Mouse (Mus musculus) forebrain, embryonic 16.5 days (tissue): Measurements from ENCODE around the gene Clec16a. TPM values are rescaled to one million over a fixed set of nuclear protein-coding genes. Genes with fewer than 3 reads are reported as not detected.
A peak's percentile ranks its signal among the peaks of the same experiment; 100 is the strongest.

ENCODE experiments used
- ATAC-seq: fragments of 200-750 bp; cut with Nextera tagmentation; 2 replicates; pipeline ENCODE4 v1.8.0; 2017; ENCODE audit warnings: mild to moderate bottlenecking, moderate library complexity
- H3K27ac ChIP-seq: fragments of 300-500 bp; sonication (generic); 2 replicates; pipeline ENCODE4 v1.5.1; 2014; ENCODE audit warnings: low read length, control low read depth
- H3K27me3 ChIP-seq: fragments of 300-500 bp; sonication (generic); replicated peaks from 2 replicates; pipeline ENCODE4 v1.6.1; 2014; ENCODE audit warnings: low read length; ENCODE audit not compliant: control insufficient read depth, insufficient read depth
- H3K36me3 ChIP-seq: fragments of 300-500 bp; sonication (generic); 2 replicates; pipeline ENCODE4 v1.6.1; 2014; ENCODE audit not compliant: control insufficient read depth, insufficient read depth
- H3K4me1 ChIP-seq: fragments of 300-500 bp; sonication (generic); replicated peaks from 2 replicates; pipeline ENCODE4 v1.6.1; 2014; ENCODE audit warnings: low read length; ENCODE audit not compliant: control insufficient read depth, insufficient read depth
- H3K4me2 ChIP-seq: fragments of 300-500 bp; sonication (generic); 2 replicates; pipeline ENCODE4 v1.6.1; 2014; ENCODE audit warnings: mild to moderate bottlenecking, low read length, control low read depth
- H3K4me3 ChIP-seq: fragments of 300-500 bp; sonication (generic); replicated peaks from 2 replicates; pipeline ENCODE4 v1.5.1; 2014; ENCODE audit warnings: mild to moderate bottlenecking, low read length, control low read depth
- H3K9ac ChIP-seq: fragments of 300-500 bp; sonication (generic); replicated peaks from 2 replicates; pipeline ENCODE4 v1.6.1; 2014; ENCODE audit warnings: low read depth, low read length, control low read depth
- H3K9me3 ChIP-seq: fragments of 300-500 bp; sonication (generic); 2 replicates; pipeline ENCODE4 v1.6.1; 2016; ENCODE audit warnings: low read length; ENCODE audit not compliant: control insufficient read depth
- WGBS: fragments of 180-500 bp; shearing (Covaris S2); extraction: QIAGEN DNeasy Blood & Tissue Kit; methylation state at CpG from one replicate; pipeline ENCODE4 v1.1.7; 2014; 5-methylcytosine and 5-hydroxymethylcytosine counted together
- polyA plus RNA-seq: library from polyadenylated mRNA; unstranded; fragments of >200 nt; fragmentation: Nextera tagmentation; extraction: Ambion mirVana; gene quantifications from 2 replicates; pipeline ENCODE4 v1.2.1, GENCODE M21; 2015

Gene Clec16a
- polyA plus RNA-seq, 1 experiment from 2014 or later = 72.8 TPM

GRCm38 (mm10) chr16:10656939-10657338 lies 111.8 kb downstream of the Clec16a start:
- Histone ChIP-seq H3K4me2 (no peak overlapping the region), H3K27me3 (no peaks in the 10 kb centered on the region), H3K9ac (no peak overlapping the region), H3K4me1 (peaks cover 2% of the 10 kb centered on the region; the same call in 1 of the 2 replicates), H3K36me3 (no peaks in the 10 kb centered on the region), H3K4me3 (no peak overlapping the region), H3K27ac (no peak overlapping the region), H3K9me3 (no peaks in the 10 kb centered on the region)
- no peak for ATAC-seq
- 69% methylated on average over 1 of the region's 1 CpGs for WGBS

- H3K4me1 ChIP-seq = no peaks in the 10 kb centered on the region; the same call in 1 of the 2 replicates
- no peak for ATAC-seq
- H3K4me3 ChIP-seq = no peak overlapping the region
- H3K9me3 ChIP-seq = no peaks in the 10 kb centered on the region
- H3K4me2 ChIP-seq = no peak overlapping the region
- no peaks in the 10 kb centered on the region for H3K36me3 ChIP-seq
- H3K27ac ChIP-seq = no peak overlapping the region
- no peak overlapping the region for H3K9ac ChIP-seq
- H3K27me3 ChIP-seq = no peaks in the 10 kb centered on the region
- WGBS = 82% methylated on average over 2 of the region's 2 CpGs
Measured at GRCm38 (mm10) chr16:10659211-10659610, 114.1 kb downstream of the Clec16a start.

- ATAC-seq = no peak
- peaks cover 2% of the 10 kb centered on the region; the same call in 1 of the 2 replicates for H3K4me1 ChIP-seq
- H3K9ac ChIP-seq = no peak overlapping the region
- no peak overlapping the region for H3K4me3 ChIP-seq
- H3K36me3 ChIP-seq = no peaks in the 10 kb centered on the region
- no peaks in the 10 kb centered on the region for H3K9me3 ChIP-seq
- H3K4me2 ChIP-seq = no peak overlapping the region
- H3K27ac ChIP-seq = no peak overlapping the region
- no peaks in the 10 kb centered on the region for H3K27me3 ChIP-seq
Measured at GRCm38 (mm10) chr16:10660526-10660925, 115.4 kb downstream of the Clec16a start.

GRCm38 (mm10) chr16:10661385-10661784 lies 116.2 kb downstream of the Clec16a start:
- 64% methylated on average over 2 of the region's 2 CpGs for WGBS
- Histone ChIP-seq H3K27me3 (no peaks in the 10 kb centered on the region), H3K9me3 (no peaks in the 10 kb centered on the region), H3K4me1 (0 out of 2 replicates have a peak, but pooled peaks cover 2% of the 10 kb centered on the region), H3K27ac (no peak overlapping the region), H3K36me3 (no peaks in the 10 kb centered on the region), H3K9ac (no peak overlapping the region), H3K4me3 (no peak overlapping the region), H3K4me2 (no peak overlapping the region)
- no peak for ATAC-seq

- ATAC-seq = no peak
- no peak overlapping the region for H3K27ac ChIP-seq
- WGBS = 83% methylated on average over 12 of the region's 12 CpGs
Measured at GRCm38 (mm10) chr16:10663890-10664731, 119.0 kb downstream of the Clec16a start.

GRCm38 (mm10) chr16:10664921-10665894 lies 120.1 kb downstream of the Clec16a start:
- Histone ChIP-seq H3K9ac (no peak overlapping the region), H3K27me3 (no peaks in the 10 kb centered on the region), H3K4me3 (no peak overlapping the region), H3K4me2 (no peak overlapping the region), H3K9me3 (no peaks in the 10 kb centered on the region), H3K36me3 (no peaks in the 10 kb centered on the region), H3K27ac (0 out of 2 replicates have a peak overlapping the region, but pooled peaks have one; percentile 22), H3K4me1 (0 out of 2 replicates have a peak, but pooled peaks cover 5% of the 10 kb centered on the region)
- peak; percentile 64 for ATAC-seq
- 58% methylated on average over 12 of the region's 12 CpGs for WGBS

More at GRCm38 (mm10) chr16:10663890-10664731, 119.0 kb downstream of the Clec16a start:
- H3K4me2 ChIP-seq = no peak overlapping the region
- 0 out of 2 replicates have a peak, but pooled peaks cover 2% of the 10 kb centered on the region for H3K4me1 ChIP-seq
- H3K4me3 ChIP-seq = no peak overlapping the region
- no peaks in the 10 kb centered on the region for H3K36me3 ChIP-seq
- no peaks in the 10 kb centered on the region for H3K9me3 ChIP-seq
- no peak overlapping the region for H3K9ac ChIP-seq
- no peaks in the 10 kb centered on the region for H3K27me3 ChIP-seq

GRCm38 (mm10) chr16:10666766-10667165 lies 121.6 kb downstream of the Clec16a start:
- 69% methylated on average over 3 of the region's 3 CpGs for WGBS
- H3K9ac ChIP-seq = no peak overlapping the region
- H3K27ac ChIP-seq = no peak overlapping the region
- H3K4me1 ChIP-seq = 0 out of 2 replicates have a peak, but pooled peaks cover 5% of the 10 kb centered on the region
- ATAC-seq = no peak
- no peaks in the 10 kb centered on the region for H3K27me3 ChIP-seq
- no peaks in the 10 kb centered on the region for H3K9me3 ChIP-seq
- no peak overlapping the region for H3K4me2 ChIP-seq
- H3K36me3 ChIP-seq = no peaks in the 10 kb centered on the region
- H3K4me3 ChIP-seq = no peak overlapping the region

GRCm38 (mm10) chr16:10668453-10668852 lies 123.3 kb downstream of the Clec16a start:
- WGBS = 64% methylated on average over 8 of the region's 8 CpGs

More at GRCm38 (mm10) chr16:10668453-10668852, 123.3 kb downstream of the Clec16a start:
- no peak overlapping the region for H3K4me3 ChIP-seq
- no peaks in the 10 kb centered on the region for H3K27me3 ChIP-seq
- ATAC-seq = no peak
- H3K4me1 ChIP-seq = 0 out of 2 replicates have a peak, but pooled peaks cover 5% of the 10 kb centered on the region
- no peaks in the 10 kb centered on the region for H3K36me3 ChIP-seq
- H3K4me2 ChIP-seq = no peak overlapping the region
- H3K27ac ChIP-seq = no peak overlapping the region
- no peak overlapping the region for H3K9ac ChIP-seq
- H3K9me3 ChIP-seq = no peaks in the 10 kb centered on the region
